Mouse (Mus musculus): Measurements from ENCODE around the gene Olfr1330. TPM values are rescaled to one million over a fixed set of nuclear protein-coding genes. Genes with fewer than 3 reads are reported as not detected.

The Olfr1330 gene
- total RNA-seq (2012; rRNA removed) = not detected in 2 replicates

GRCm38 (mm10) chr4:118888297-118888696 is at the start of gene Olfr1330:
Olfr1330 (plus strand) TSS chr4:118888597.
- no peak within 1 kb of the TSS for H3K9ac ChIP-seq (ENCODE audit: insufficient read depth, low read depth, low read length, poor library complexity, severe bottlenecking)
- H3K27ac ChIP-seq (ENCODE audit: insufficient read depth, low read depth, low read length, poor library complexity, severe bottlenecking) = no peak within 1 kb of the TSS
- H3K4me1 ChIP-seq (ENCODE audit: control insufficient read depth in 2 of 2, insufficient read depth in 2 of 2, low read length in 2 of 2, poor library complexity in 1 of 2) = no peaks in the 10 kb centered on the region
- in situ Hi-C loops (cut with MboI; ENCODE audit: low sequenced_read_pairs in 2 of 2, unreplicated experiment in 2 of 2) = no loop called here
- no peaks in the 10 kb centered on the region for H3K36me3 ChIP-seq (ENCODE audit: control insufficient read depth, insufficient read depth, low read length, poor library complexity, severe bottlenecking)
- no peak within 1 kb of the TSS for H3K4me3 ChIP-seq (ENCODE audit: insufficient read depth in 1 of 2, low read depth in 1 of 2, low read length in 2 of 2, poor library complexity in 1 of 2, severe bottlenecking in 1 of 2)
- no peaks in the 10 kb centered on the region for H3K9me3 ChIP-seq (ENCODE audit: control insufficient read depth, insufficient read depth, low read depth, low read length)
- TF ChIP-seq ZNF384 (IDR thresholded peaks at IDR 0.05; ENCODE audit: low read depth, low read length) (no peak), CHD2 (IDR thresholded peaks at IDR 0.05; ENCODE audit: low read depth, low read length) (no peak), ZC3H11A (IDR thresholded peaks at IDR 0.05; ENCODE audit: borderline replicate concordance, low read depth, low read length) (no peak), HCFC1 (IDR thresholded peaks at IDR 0.05; ENCODE audit: borderline replicate concordance, insufficient read depth, low read length) (no peak), MAFK (IDR thresholded peaks at IDR 0.05; ENCODE audit: insufficient read depth, low read depth, low read length) (no peak)
- DNase-seq (ENCODE audit: low read depth, low spot score) = no peak

GRCm38 (mm10) chr4:118861791-118862190 is 26.6 kb upstream of the Olfr1330 start:
- H3K4me1 ChIP-seq (ENCODE audit: control insufficient read depth in 2 of 2, insufficient read depth in 2 of 2, low read length in 2 of 2, poor library complexity in 1 of 2) = no peaks in the 10 kb centered on the region
- in situ Hi-C loops (cut with MboI; ENCODE audit: low sequenced_read_pairs in 2 of 2, unreplicated experiment in 2 of 2) = no loop called here
- no peaks in the 10 kb centered on the region for H3K36me3 ChIP-seq (ENCODE audit: control insufficient read depth, insufficient read depth, low read length, poor library complexity, severe bottlenecking)
- no peaks in the 10 kb centered on the region for H3K9me3 ChIP-seq (ENCODE audit: control insufficient read depth, insufficient read depth, low read depth, low read length)
- TF ChIP-seq CHD2 (IDR thresholded peaks at IDR 0.05; ENCODE audit: low read depth, low read length) (no peak), ZC3H11A (IDR thresholded peaks at IDR 0.05; ENCODE audit: borderline replicate concordance, low read depth, low read length) (no peak), ZNF384 (IDR thresholded peaks at IDR 0.05; ENCODE audit: low read depth, low read length) (no peak), HCFC1 (IDR thresholded peaks at IDR 0.05; ENCODE audit: borderline replicate concordance, insufficient read depth, low read length) (no peak), MAFK (IDR thresholded peaks at IDR 0.05; ENCODE audit: insufficient read depth, low read depth, low read length) (no peak)
- DNase-seq (ENCODE audit: low read depth, low spot score) = no peak
- H3K9ac ChIP-seq (ENCODE audit: insufficient read depth, low read depth, low read length, poor library complexity, severe bottlenecking) = no peak overlapping the region
- no peak overlapping the region for H3K27ac ChIP-seq (ENCODE audit: insufficient read depth, low read depth, low read length, poor library complexity, severe bottlenecking)
- no peak overlapping the region for H3K4me3 ChIP-seq (ENCODE audit: insufficient read depth in 1 of 2, low read depth in 1 of 2, low read length in 2 of 2, poor library complexity in 1 of 2, severe bottlenecking in 1 of 2)

GRCm38 (mm10) chr4:118862704-118863103 is 25.7 kb upstream of the Olfr1330 start:
- Histone ChIP-seq H3K9ac (ENCODE audit: insufficient read depth, low read depth, low read length, poor library complexity, severe bottlenecking) (no peak overlapping the region), H3K4me3 (ENCODE audit: insufficient read depth in 1 of 2, low read depth in 1 of 2, low read length in 2 of 2, poor library complexity in 1 of 2, severe bottlenecking in 1 of 2) (no peak overlapping the region), H3K36me3 (ENCODE audit: control insufficient read depth, insufficient read depth, low read length, poor library complexity, severe bottlenecking) (no peaks in the 10 kb centered on the region), H3K9me3 (ENCODE audit: control insufficient read depth, insufficient read depth, low read depth, low read length) (no peaks in the 10 kb centered on the region), H3K4me1 (ENCODE audit: control insufficient read depth in 2 of 2, insufficient read depth in 2 of 2, low read length in 2 of 2, poor library complexity in 1 of 2) (no peaks in the 10 kb centered on the region), H3K27ac (ENCODE audit: insufficient read depth, low read depth, low read length, poor library complexity, severe bottlenecking) (no peak overlapping the region)
- DNase-seq (ENCODE audit: low read depth, low spot score) = no peak
- TF ChIP-seq CHD2 (IDR thresholded peaks at IDR 0.05; ENCODE audit: low read depth, low read length) = no peak
- TF ChIP-seq ZNF384 (IDR thresholded peaks at IDR 0.05; ENCODE audit: low read depth, low read length) = no peak
- TF ChIP-seq MAFK (IDR thresholded peaks at IDR 0.05; ENCODE audit: insufficient read depth, low read depth, low read length) = no peak
- no peak for TF ChIP-seq ZC3H11A (IDR thresholded peaks at IDR 0.05; ENCODE audit: borderline replicate concordance, low read depth, low read length)
- TF ChIP-seq HCFC1 (IDR thresholded peaks at IDR 0.05; ENCODE audit: borderline replicate concordance, insufficient read depth, low read length) = no peak
- in situ Hi-C loops (cut with MboI; ENCODE audit: low sequenced_read_pairs in 2 of 2, unreplicated experiment in 2 of 2) = no loop called here

GRCm38 (mm10) chr4:118864349-118864748 is 24.0 kb upstream of the Olfr1330 start, which contains the start of gene Olfr1331:
Olfr1331 (plus strand) TSS chr4:118864649.
- in situ Hi-C loops (cut with MboI; ENCODE audit: low sequenced_read_pairs in 2 of 2, unreplicated experiment in 2 of 2) = no loop called here
- TF ChIP-seq HCFC1 (IDR thresholded peaks at IDR 0.05; ENCODE audit: borderline replicate concordance, insufficient read depth, low read length) = no peak
- TF ChIP-seq ZNF384 (IDR thresholded peaks at IDR 0.05; ENCODE audit: low read depth, low read length) = no peak
- no peak for TF ChIP-seq ZC3H11A (IDR thresholded peaks at IDR 0.05; ENCODE audit: borderline replicate concordance, low read depth, low read length)
- no peak for TF ChIP-seq CHD2 (IDR thresholded peaks at IDR 0.05; ENCODE audit: low read depth, low read length)
- no peak for TF ChIP-seq MAFK (IDR thresholded peaks at IDR 0.05; ENCODE audit: insufficient read depth, low read depth, low read length)
- Histone ChIP-seq H3K9ac (ENCODE audit: insufficient read depth, low read depth, low read length, poor library complexity, severe bottlenecking) (no peak within 1 kb of the TSS), H3K9me3 (ENCODE audit: control insufficient read depth, insufficient read depth, low read depth, low read length) (no peaks in the 10 kb centered on the region), H3K27ac (ENCODE audit: insufficient read depth, low read depth, low read length, poor library complexity, severe bottlenecking) (no peak within 1 kb of the TSS), H3K36me3 (ENCODE audit: control insufficient read depth, insufficient read depth, low read length, poor library complexity, severe bottlenecking) (no peaks in the 10 kb centered on the region), H3K4me1 (ENCODE audit: control insufficient read depth in 2 of 2, insufficient read depth in 2 of 2, low read length in 2 of 2, poor library complexity in 1 of 2) (no peaks in the 10 kb centered on the region), H3K4me3 (ENCODE audit: insufficient read depth in 1 of 2, low read depth in 1 of 2, low read length in 2 of 2, poor library complexity in 1 of 2, severe bottlenecking in 1 of 2) (no peak within 1 kb of the TSS)
- DNase-seq (ENCODE audit: low read depth, low spot score) = no peak

- H3K27ac ChIP-seq (ENCODE audit: insufficient read depth, low read depth, low read length, poor library complexity, severe bottlenecking) = no peak overlapping the region
- no peak for TF ChIP-seq ZC3H11A (IDR thresholded peaks at IDR 0.05; ENCODE audit: borderline replicate concordance, low read depth, low read length)
- TF ChIP-seq ZNF384 (IDR thresholded peaks at IDR 0.05; ENCODE audit: low read depth, low read length) = no peak
- no peak for TF ChIP-seq CHD2 (IDR thresholded peaks at IDR 0.05; ENCODE audit: low read depth, low read length)
- no peak for TF ChIP-seq HCFC1 (IDR thresholded peaks at IDR 0.05; ENCODE audit: borderline replicate concordance, insufficient read depth, low read length)
- no peak for TF ChIP-seq MAFK (IDR thresholded peaks at IDR 0.05; ENCODE audit: insufficient read depth, low read depth, low read length)
- DNase-seq (ENCODE audit: low read depth, low spot score) = no peak
- no peaks in the 10 kb centered on the region for H3K4me1 ChIP-seq (ENCODE audit: control insufficient read depth in 2 of 2, insufficient read depth in 2 of 2, low read length in 2 of 2, poor library complexity in 1 of 2)
- no peaks in the 10 kb centered on the region for H3K9me3 ChIP-seq (ENCODE audit: control insufficient read depth, insufficient read depth, low read depth, low read length)
- in situ Hi-C loops (cut with MboI; ENCODE audit: low sequenced_read_pairs in 2 of 2, unreplicated experiment in 2 of 2) = no loop called here
- H3K36me3 ChIP-seq (ENCODE audit: control insufficient read depth, insufficient read depth, low read length, poor library complexity, severe bottlenecking) = no peaks in the 10 kb centered on the region
- no peak overlapping the region for H3K9ac ChIP-seq (ENCODE audit: insufficient read depth, low read depth, low read length, poor library complexity, severe bottlenecking)
- H3K4me3 ChIP-seq (ENCODE audit: insufficient read depth in 1 of 2, low read depth in 1 of 2, low read length in 2 of 2, poor library complexity in 1 of 2, severe bottlenecking in 1 of 2) = no peak overlapping the region
Measured at GRCm38 (mm10) chr4:118867566-118867965, 20.8 kb upstream of the Olfr1330 start.

Data from ES-E14 (cell line).